Mouse (Mus musculus): ENCODE measurements around the gene Pnpla1.

The Pnpla1 gene

DNA sequence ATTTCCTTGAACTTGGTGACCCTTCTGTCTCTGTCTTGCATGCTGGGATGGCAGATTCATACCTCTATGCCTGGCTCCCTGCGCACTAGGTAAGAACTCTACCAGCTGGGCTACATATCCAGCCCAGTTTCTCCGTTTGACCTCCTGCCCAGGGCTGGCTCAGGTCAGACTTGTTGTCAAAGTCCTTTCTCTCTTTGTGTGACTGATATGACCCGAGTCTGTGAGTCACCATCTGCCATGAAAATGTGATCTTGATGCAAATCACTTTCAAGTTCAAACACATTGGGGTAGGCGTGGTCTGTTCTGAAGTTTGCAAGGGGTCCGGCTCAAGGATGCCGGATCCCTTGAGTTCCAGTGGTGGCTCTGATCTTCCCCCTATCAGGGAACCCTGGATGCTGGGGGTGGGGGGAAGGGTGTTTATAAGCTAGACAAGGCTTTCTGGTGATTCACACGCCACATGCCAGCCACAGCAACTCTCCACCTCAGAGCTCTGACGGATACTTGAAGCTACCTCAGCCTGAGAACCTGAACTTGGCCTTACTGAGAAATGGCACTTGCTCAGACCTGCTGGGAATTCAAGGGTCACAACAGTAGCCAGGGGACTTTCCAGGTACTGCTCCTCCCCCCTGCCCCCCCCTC is 66.9 kb downstream of the Pnpla1 start:
- in situ Hi-C loops (cut with MseI, MboI) = no loop called here

DNA sequence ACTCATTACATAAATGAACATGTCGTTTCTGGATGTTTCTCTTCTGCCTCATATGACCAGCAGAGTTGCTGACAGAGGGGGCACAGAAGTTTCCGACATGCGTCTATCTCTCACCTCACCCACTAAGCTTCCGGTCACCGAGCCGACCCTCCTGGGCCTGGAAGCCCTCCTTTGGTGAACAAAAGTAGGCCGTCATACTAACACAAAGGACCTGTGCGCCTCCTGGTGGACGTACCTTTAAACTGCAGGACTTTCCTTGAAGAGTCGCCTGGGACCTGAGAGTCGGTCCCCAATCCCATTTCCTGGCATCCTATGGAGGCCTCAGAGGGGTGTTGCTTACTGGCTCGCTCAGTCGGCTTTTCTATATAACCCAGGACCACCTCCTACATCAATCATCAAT is 68.2 kb downstream of the Pnpla1 start:
- in situ Hi-C loops (cut with MseI, MboI) = no loop called here

DNA sequence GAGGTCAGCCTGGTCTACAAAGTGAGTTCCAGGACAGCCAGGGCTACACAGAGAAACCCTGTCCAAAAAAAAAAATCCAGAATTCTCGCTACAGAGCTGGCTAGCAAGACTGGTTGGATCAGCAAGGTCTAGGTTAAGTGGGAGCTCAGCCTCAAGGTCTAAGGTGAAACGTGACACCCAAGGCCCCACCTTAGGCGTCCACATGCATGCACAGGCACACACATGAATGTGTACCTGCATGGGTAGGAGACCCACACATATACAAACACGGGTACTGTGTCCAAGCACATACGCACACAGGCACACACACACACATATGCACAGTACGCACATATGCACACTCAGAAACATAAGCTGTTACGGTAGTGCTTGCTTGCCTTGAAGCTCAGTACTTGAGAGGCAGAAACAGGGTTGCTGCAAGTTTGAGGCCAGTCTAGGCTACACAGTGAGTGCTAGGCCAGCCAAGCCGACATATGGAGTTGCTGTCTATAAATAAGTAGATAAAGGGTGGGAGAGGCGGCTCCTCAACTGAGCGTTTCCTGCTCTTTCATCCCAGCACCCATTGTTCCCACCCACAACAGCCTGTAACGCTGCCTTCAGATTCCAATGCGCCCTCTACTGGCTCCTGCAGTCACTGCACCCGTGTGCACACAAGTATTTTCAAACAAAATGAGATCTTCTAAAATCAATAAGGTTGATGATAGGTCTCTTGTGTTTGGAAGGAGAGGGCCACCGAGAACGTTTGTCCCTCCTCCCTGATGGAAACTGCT is 68.8 kb downstream of the Pnpla1 start:
- in situ Hi-C loops (cut with MseI, MboI) = no loop called here

DNA sequence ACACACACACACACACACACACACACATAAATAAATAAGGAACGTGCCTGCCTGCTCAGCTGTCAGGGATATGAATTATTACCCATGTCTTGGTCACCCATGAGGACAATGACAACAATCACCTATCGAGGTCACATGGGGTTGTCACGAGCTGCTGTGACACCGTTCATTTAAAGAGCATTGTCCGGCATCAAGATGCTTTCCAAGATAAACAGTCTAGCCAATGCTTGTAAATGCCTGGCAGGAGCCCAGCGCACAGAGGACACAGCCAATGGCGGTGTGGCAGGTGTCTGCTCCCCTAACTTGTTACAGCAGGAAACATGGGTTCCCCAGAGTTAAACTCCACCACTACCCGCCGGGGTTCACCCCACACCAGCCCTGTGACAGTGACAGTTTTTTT is 69.8 kb downstream of the Pnpla1 start:
- in situ Hi-C loops (cut with MseI, MboI) = no loop called here

DNA sequence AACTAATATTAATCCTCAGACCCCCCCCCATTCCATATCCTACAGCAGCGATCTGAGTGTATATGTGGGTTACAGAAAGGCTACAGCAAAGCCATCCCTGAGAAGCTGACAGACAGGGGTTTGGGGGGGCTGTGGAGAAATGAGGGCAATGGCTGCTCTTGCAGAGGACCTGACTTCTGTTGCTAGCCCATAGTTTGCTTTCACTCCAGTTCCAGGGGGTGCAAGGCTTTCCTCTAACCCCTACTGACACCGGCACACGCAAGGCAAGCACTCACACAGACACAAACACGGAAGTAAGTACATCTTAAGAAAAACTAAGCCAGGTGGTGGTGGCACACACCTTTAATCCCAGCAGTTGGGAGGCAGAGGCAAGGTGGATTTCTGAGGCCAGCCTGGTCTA is 71.2 kb downstream of the Pnpla1 start:
- in situ Hi-C loops (cut with MseI, MboI) = no loop called here

DNA sequence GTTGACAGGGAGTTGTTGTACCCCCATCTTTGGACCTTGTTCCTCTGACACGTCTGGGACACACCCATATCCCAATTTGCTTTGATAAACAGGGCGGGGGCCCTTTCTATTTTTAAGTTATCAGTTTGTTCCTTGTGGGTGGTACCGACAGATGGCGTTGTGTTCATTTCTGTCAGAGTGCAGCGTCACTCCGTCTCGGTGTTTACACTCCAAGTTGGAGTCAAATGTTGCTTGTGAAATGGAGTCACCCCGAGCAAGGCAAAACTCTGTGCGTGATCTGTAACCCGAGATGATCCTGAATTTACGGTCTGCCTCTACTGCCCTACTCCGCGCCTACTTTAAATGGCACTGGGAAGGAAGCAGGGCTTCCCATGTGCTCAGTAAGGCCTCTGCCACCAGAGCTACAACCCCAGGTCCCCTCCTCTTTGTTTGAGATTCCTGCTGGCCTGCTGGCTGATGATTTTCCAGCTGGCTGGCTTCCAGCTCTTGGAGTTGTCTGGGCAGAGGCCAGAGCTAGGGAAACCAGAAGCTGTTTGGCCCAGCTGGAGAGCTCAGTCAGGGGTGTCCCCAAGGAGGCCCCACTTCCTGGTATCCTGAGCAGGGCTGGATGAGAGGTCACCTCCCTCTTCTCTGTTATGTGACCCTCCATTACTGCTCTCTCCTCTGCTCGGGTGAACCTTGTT is 72.3 kb downstream of the Pnpla1 start:
- in situ Hi-C loops (cut with MseI, MboI) = no loop called here

DNA sequence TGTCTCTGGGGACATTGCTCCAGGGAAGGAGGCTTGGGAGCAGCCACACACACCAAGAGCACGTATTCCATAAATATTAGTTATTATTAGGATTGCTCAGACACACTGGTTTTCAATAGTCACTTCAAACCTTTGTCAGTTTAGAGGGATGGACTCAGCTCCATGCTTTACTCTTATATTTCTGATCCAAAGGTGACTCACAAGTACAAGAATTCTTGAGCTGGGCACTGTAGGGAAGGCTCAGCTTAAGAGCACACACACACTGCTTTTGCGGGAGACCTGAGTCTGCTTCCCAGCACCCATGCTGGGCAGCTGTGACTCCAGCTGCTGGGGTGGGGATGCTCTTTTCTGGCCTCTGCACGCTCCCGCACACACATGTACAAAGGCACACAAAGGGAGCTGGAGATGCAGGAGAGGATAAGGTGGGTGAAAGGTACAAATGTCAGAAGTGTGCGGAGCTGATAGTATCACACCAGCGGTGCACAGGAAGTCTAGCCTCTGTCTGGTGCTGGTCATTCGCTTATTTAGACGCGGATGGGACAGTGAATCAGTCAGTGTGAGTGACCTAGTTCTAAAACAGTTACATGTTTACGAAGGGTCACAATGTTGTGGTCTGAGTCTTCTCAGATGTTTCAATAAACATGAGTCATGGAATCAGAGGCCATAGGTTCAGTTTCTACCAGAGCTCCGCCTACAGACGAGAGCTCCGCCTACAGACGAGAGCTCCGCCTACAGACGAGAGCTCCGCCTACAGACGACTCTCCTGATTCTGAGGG is 73.4 kb downstream of the Pnpla1 start:
- in situ Hi-C loops (cut with MseI, MboI) = no loop called here

DNA sequence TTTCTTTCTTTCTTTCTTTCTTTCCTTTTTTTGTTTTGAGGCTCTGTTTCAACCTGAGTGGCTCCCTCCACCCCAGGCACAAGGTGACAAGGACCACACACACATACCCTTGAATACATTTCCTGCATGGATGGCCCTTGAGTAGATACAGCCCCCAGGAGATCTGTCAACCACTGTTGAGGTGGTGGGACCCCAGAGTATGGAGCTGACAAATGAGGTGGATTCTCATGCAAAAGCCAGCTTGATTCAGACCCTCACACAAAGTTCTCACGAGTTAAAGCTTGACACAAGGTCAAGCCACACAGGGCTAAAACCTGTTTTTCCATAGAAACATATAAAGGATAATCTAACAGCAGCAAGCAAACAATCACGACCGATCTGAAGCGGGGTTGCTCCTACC is 74.1 kb downstream of the Pnpla1 start:
- in situ Hi-C loops (cut with MseI, MboI) = no loop called here

DNA sequence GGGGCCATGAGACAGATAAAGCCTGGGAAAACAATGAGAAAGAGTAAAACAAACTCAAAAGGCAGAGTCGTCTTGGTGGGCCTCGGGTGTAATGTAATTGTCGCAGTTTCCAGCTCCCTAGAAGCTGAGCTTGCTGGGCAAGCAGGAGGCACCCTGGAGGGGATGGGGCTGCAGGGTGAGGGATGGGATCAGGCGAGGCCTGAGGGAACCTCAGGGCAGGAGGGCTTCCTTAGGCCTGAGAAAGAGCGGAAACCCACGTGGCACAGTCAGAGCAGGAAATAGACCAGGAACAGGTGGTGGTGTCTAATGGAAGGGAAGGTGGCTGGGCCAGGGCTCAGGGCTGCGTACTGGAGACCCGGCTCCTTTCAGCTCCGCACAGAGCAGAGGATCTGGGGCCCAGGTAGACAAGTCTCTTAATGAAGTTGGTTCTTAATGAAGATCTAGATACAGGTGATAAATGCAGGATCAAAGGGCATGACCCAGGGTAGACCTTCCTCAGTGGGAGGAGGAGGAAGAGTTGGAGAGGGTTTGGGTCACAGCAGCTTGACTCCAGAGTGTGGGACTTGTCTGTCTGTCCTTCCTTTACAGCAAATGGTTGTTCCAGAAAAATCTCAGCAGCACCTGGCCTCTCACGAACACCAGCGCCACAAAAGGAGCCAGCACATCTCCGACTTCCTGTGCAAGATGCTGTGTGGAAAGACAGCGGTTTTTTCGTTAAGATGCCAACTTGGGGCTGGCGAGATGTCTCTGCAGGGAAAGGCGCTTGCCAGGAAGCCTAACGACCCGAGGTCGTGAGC is 76.1 kb downstream of the Pnpla1 start:
- in situ Hi-C loops (cut with MseI, MboI) = no loop called here

DNA sequence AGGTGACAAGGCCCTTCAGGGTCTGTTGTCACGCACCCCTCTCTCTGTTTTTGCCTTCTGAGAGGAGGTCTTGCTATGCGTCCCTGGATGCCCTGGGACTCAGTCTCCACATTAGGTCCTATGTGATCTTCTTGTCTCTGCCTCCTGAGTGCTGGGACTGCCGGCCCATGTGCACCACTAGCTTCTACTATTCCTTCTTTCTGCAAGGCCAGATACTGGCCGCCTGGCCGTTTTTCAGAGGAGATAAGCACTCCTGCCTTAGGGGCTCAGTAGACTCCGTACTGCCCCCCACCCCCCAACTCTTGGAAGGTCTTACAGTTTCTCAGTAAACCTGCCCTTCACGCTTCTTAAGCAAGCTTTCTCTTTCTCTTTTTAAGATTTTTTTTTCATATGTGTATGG is 77.9 kb downstream of the Pnpla1 start:
- in situ Hi-C loops (cut with MseI, MboI) = no loop called here

DNA sequence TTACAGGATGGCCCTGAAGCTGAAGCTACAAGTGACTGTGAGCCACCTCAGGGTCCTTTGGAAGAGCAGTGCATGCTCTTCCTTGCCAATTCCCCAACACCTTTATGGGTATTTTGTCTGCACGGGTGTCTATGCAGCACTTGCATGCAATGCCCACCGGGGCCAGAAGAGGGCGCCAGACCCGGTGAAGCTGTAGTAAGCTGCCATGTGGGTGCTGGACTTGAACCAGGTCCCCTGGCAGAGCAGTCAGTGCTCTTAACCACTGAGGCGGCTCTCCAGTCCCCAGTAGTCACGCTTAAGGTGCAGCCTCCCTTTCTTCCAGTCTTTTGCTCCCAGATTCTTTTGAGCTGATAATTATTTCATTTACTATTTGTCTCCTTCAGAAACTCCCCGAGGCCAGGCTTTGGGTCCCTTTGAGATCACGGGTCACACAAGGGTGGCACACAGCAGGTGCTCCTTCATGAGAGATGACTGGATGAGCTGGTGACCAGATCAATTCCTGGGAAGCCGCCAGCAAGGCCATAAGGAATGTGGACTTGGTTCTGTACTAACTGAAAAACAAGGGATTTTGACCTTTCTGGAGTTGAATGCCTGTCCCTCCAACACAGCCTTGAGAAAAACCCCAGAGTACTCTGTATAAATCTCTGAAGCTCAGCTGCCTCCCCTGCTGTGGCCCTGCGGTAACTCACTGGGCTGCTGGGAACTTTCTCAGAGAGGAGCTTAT is 78.6 kb downstream of the Pnpla1 start:
- in situ Hi-C loops (cut with MseI, MboI) = no loop called here
